Mouse (Mus musculus) heart, postnatal 0 days (tissue): ENCODE measurements around the gene Gstm7.

Experiments
- CTCF ChIP-seq: IDR thresholded peaks from 2 replicates; pipeline ENCODE4 v1.5.1; 2016; ENCODE audit warnings: antibody characterized with exemption, control low read depth, low read depth
- EP300 ChIP-seq: IDR thresholded peaks from 2 replicates; pipeline ENCODE4 v1.6.1; 2016; ENCODE audit warnings: antibody characterized with exemption, low read depth

DNA sequence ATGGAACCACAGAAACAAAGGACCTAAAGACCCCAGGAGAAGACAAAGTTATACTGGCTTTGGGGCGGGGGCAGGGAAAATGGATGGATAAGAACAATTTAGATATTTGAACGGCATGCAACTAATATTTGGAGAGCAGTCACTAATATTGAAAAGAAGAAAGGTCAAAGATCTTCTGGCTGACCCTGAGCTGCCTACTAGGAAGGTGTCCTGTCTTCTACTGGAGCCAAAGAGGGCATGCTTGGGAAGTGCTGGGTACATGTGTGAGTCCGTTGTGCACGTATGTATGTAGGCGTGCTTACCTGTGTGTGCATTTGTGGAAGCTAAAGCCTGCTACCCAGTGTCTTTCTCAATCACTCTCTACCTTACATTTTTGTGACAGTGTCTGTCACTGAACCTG lies 35.0 kb upstream of the Gstm7 start:
- TF ChIP-seq EP300 (no peak), CTCF (no peak)
